Mouse (Mus musculus) liver, adult 2 months (tissue): ENCODE results near the gene Clmp. TPM values are rescaled to one million over a fixed set of nuclear protein-coding genes. Genes with fewer than 3 reads are reported as not detected.

Experiments used
- DNase-seq: peaks from one replicate; pipeline ENCODE4 v3.0.0-alpha.2; 2011; ENCODE audit warnings: low read depth, low spot score; ENCODE audit errors: extremely low read depth
- H3K27ac ChIP-seq: fragments of 200-500 bp; replicated peaks from 2 replicates; pipeline ENCODE4 v1.5.1; 2012; ENCODE audit warnings: low read depth, mild to moderate bottlenecking, control low read depth, inconsistent platforms, low read length; ENCODE audit not compliant: insufficient read depth
- H3K27me3 ChIP-seq: fragments of 200-500 bp; 2 replicates; pipeline ENCODE4 v1.6.1; 2012; ENCODE audit warnings: mild to moderate bottlenecking, moderate library complexity, low read length, inconsistent platforms; ENCODE audit not compliant: control insufficient read depth, insufficient read depth
- H3K36me3 ChIP-seq: fragments of 200-500 bp; 2 replicates; pipeline ENCODE4 v1.6.1; 2012; ENCODE audit warnings: low read length, inconsistent platforms; ENCODE audit not compliant: control insufficient read depth, insufficient read depth
- H3K4me1 ChIP-seq: fragments of 200-500 bp; 2 replicates; pipeline ENCODE4 v1.6.1; 2011; ENCODE audit warnings: low read length; ENCODE audit not compliant: control insufficient read depth, insufficient read depth
- H3K4me3 ChIP-seq: fragments of 200-500 bp; 2 replicates; pipeline ENCODE4 v1.5.1; 2011; ENCODE audit warnings: low read depth, mild to moderate bottlenecking, control low read depth, low read length, moderate library complexity; ENCODE audit not compliant: insufficient read depth
- H3K79me2 ChIP-seq: fragments of 200-500 bp; 2 replicates; pipeline ENCODE4 v1.6.1; 2012; ENCODE audit warnings: inconsistent platforms, mild to moderate bottlenecking, low read length, moderate library complexity; ENCODE audit not compliant: control insufficient read depth, insufficient read depth
- H3K9ac ChIP-seq: fragments of 200-500 bp; 2 replicates; pipeline ENCODE4 v1.6.1; 2012; ENCODE audit warnings: low read depth, mild to moderate bottlenecking, control low read depth, inconsistent platforms, low read length
- CTCF ChIP-seq: fragments of 200-500 bp; IDR thresholded peaks from 2 replicates; pipeline ENCODE4 v1.5.1; 2011; ENCODE audit warnings: low read depth, low read length, control low read depth
- POLR2A ChIP-seq: fragments of 200-500 bp; IDR thresholded peaks from 2 replicates; pipeline ENCODE4 v1.6.1; 2011; ENCODE audit warnings: low read length, control low read depth; ENCODE audit not compliant: insufficient read depth; ENCODE audit errors: extremely low read depth
- WGBS: fragments of 180-500 bp; shearing (Covaris S2); methylation state at CpG from one replicate; pipeline ENCODE4 v1.1.7; 2018; 5-methylcytosine and 5-hydroxymethylcytosine counted together
- polyA plus RNA-seq: library from polyadenylated mRNA; depleted of rRNA; stranded (reverse); fragments of >200 nt; gene quantifications from 2 replicates; pipeline ENCODE4 v1.2.3, GENCODE M21; 2012
- total RNA-seq: library from RNA; depleted of rRNA; stranded (reverse); fragments of >200 nt; gene quantifications from 2 replicates; pipeline ENCODE4 v1.2.3, GENCODE M21; 2014

The Clmp gene
- total and polyA plus RNA-seq, 2 experiments, result 0.46 to 1.3 TPM

DNA sequence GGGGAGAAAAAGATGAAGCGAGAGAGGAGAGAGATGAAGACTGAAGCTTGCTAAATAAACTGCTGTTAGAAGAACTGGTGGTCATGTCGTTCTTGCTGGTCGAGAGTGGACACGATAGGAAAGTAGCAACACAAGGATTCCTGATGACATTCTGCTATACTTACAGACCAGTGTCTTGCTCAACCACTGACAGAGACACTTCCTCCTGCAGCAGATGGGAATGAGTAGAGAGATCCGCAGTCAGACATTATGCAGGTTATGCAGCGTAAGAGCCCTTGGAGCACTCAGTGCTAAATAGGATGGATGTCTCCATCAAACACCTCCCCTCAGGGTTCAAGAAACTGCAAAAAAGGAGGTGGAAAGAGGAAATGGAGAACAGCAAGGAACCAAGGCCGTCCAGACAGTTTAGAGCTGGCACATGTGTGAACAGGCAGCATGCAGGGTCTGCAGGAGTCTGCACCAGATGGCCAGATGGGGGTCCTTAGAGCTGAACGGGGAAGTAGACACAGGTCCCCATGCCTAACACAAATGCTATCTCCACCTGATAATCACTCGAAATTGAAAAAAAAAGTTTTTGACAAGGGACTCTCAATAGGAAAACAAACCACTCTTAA, 19.5 kb upstream of the Clmp start:
- no peaks in the 10 kb centered on the region for H3K79me2 ChIP-seq
- H3K36me3 ChIP-seq, result no peaks in the 10 kb centered on the region
- no peak overlapping the region for H3K27ac ChIP-seq
- no peaks in the 10 kb centered on the region for H3K27me3 ChIP-seq
- H3K9ac ChIP-seq, result no peak overlapping the region
- 78% methylated on average over 9 of the region's 9 CpGs for WGBS
- TF ChIP-seq POLR2A (no peak), CTCF (no peak)
- no peaks in the 10 kb centered on the region for H3K4me1 ChIP-seq
- no peak for DNase-seq
- H3K4me3 ChIP-seq, result no peak overlapping the region

DNA sequence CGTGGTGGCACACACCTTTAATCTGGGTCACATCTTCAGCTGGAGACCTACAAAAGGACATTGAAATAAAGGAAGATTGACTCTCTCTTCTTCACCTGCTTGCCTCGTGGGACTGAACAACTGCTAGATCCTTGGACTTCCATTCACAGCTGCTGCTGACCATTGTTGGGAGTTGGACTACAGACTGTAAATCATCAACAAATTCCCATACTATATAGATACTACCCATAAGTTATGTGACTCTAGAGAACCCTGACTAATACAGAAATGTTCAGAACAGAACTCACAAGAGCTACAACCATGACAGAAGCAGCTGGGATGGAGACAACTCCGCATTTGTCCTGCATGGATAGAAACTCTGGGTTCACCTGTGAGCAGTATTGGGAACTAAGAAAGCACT, 15.4 kb upstream of the Clmp start, which contains the start of gene Gm21915:
TSS of gene Gm21915 (plus strand) at position 301 of the 400 bp plus-strand sequence.
- 87% methylated on average over 3 of the region's 3 CpGs for WGBS
- Histone ChIP-seq H3K36me3 (no peaks in the 10 kb centered on the region), H3K27me3 (no peaks in the 10 kb centered on the region), H3K27ac (no peak within 1 kb of the TSS), H3K79me2 (no peaks in the 10 kb centered on the region), H3K4me3 (no peak within 1 kb of the TSS), H3K9ac (no peak within 1 kb of the TSS), H3K4me1 (no peaks in the 10 kb centered on the region)
- no peak for DNase-seq
- no peak for TF ChIP-seq POLR2A
- no peak for TF ChIP-seq CTCF

DNA sequence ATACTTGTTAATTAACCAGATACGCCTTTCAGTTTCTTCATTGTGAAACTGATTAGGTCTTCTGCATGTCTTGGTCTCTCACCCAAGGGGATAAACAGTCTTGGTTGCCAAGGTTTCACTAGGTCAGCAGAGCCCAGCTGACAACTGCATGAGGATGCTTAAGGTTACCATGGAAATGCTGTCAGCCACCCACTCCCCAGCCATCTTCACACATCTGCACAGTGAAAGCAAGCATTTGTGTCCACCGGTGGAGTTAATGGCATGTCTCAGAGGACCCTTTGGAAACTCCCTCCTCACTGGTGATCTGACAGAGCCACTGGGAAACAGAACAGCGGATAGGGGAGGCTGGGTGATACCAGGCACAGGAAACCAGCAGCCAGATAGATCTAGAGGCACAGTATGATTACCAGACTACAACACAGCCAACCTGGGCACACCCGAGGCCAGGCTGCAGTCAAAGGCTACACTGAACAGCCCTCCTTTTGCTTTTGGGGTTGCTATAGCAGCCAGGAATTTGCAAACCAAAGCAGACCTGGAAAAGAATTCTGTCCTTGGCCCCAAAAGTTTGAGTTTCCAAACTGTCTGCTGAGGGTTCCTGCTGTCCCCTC, 14.3 kb upstream of the Clmp start:
- Histone ChIP-seq H3K9ac (no peak overlapping the region), H3K79me2 (no peaks in the 10 kb centered on the region), H3K27ac (no peak overlapping the region), H3K36me3 (no peaks in the 10 kb centered on the region), H3K4me1 (no peaks in the 10 kb centered on the region), H3K4me3 (no peak overlapping the region), H3K27me3 (no peaks in the 10 kb centered on the region)
- no peak for DNase-seq
- TF ChIP-seq POLR2A, result no peak
- TF ChIP-seq CTCF, result no peak
- 58% methylated on average over 4 of the region's 4 CpGs for WGBS

DNA sequence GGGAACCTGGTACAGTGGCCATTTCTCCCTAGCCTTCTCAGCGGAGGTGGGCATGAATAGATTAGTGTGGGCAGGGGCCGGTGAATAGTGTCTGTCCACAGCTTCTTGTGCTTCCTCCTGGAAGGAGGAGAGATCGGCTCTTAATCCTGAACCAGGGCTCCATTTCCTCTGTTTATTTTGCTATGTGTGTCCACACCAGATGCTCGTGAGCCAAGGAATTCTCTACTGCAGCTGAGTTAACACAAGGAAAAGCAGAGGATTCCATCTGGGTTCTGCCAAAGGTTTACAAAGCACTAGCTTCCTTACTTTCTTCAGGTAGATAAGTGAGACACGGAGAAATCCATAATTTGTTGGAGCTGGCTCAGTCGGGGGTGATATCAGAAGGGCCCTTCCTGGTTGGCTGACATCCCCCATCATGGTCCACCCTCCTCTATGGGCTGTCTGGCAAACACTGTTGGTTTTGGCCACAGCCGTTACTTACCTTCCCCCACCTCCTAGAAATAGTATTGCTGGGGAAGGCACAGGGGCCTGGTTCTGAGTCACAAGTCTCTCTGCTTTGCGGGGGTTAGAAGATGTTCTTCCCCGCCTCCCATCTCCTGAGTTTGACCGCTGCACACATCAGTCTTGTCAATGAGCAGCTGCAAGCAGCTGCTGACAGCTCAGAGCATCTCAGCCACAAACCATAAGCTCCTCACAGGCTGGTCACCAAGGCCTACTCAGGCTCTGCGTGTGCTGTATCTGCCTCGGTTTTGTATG, 10.4 kb upstream of the Clmp start:
- H3K79me2 ChIP-seq, result no peaks in the 10 kb centered on the region
- no peak overlapping the region for H3K9ac ChIP-seq
- H3K4me1 ChIP-seq, result no peaks in the 10 kb centered on the region
- 79% methylated on average over 12 of the region's 12 CpGs for WGBS
- no peak overlapping the region for H3K27ac ChIP-seq
- H3K4me3 ChIP-seq, result no peak overlapping the region
- no peaks in the 10 kb centered on the region for H3K27me3 ChIP-seq
- no peak for DNase-seq
- no peak for TF ChIP-seq CTCF
- no peaks in the 10 kb centered on the region for H3K36me3 ChIP-seq

DNA sequence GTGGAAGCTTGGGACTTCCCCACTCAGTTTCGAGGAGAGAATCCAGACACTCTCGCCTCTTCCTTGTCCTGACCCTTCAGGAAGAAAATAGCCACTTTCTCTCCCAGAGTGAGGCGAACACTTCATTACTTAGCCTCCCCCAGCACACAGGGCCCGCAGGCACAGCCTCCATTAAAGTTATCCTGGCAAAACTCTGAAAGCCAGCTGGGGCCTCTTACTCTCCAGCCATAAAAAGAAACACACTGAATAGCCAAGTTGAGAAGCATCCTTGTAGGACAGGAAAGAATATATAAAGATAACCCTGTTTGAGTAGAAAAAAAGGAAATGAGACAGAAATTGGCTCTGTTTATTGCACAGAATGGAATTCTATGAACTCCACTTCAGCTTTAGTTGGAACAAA, 7.1 kb upstream of the Clmp start:
- DNase-seq, result no peak
- no peak overlapping the region for H3K4me3 ChIP-seq
- TF ChIP-seq CTCF (no peak), POLR2A (no peak)
- 83% methylated on average over 4 of the region's 4 CpGs for WGBS
- no peak overlapping the region for H3K27ac ChIP-seq
- no peaks in the 10 kb centered on the region for H3K36me3 ChIP-seq
- no peaks in the 10 kb centered on the region for H3K4me1 ChIP-seq
- H3K79me2 ChIP-seq, result no peaks in the 10 kb centered on the region
- no peak overlapping the region for H3K9ac ChIP-seq
- no peaks in the 10 kb centered on the region; the same call in 1 of the 2 replicates for H3K27me3 ChIP-seq
